In genomic region chr10:80115290-80115943, GRCm38 (mm10) we compare ENCODE assay signal across 8 mouse cellular contexts. TPM values are rescaled to one million over a fixed set of nuclear protein-coding genes. Genes with fewer than 3 reads are reported as not detected.
DNase-seq lines count a peak whose midpoint lies in the region; ATAC-seq lines count a peak whose summit lies in the region.

Gene Stk11 (plus strand): TSS chr10:80115803.

- DNase-seq in CD4-positive, CD25-positive, alpha-beta regulatory T cell, adult 2 months (ENCODE audit: low read depth, low spot score): peak; percentile 100
- peak; percentile 99 for DNase-seq in fat pad, adult 2 months (ENCODE audit: extremely low read depth, low read depth, low spot score)
- peak; percentile 100 for DNase-seq in kidney, postnatal 10 days
- DNase-seq in natural killer cell, adult 2 months (ENCODE audit: low spot score in 2 of 2): peak; percentile 98 to 99

- under 1% methylated on average over 70 of the region's 70 CpGs for WGBS in heart, embryonic 13.5 days
- under 1% methylated on average over 70 of the region's 70 CpGs for WGBS in liver, embryonic 12.5 days (ENCODE audit: insufficient replicate concordance)
- under 1% methylated on average over 70 of the region's 70 CpGs for whole genome bisulfite sequencing in stomach, embryonic 15.5 days

- peak; percentile 96 for ATAC-seq in heart, embryonic 13.5 days (ENCODE audit: extremely low read depth, insufficient number of reproducible peaks, low FRiP score, low TSS enrichment)
- peak; percentile 94 for ATAC-seq in liver, embryonic 12.5 days
- ATAC-seq in stomach, embryonic 15.5 days (ENCODE audit: insufficient read depth, low FRiP score, low read depth): peak; percentile 98

- peak within 1 kb of the TSS; percentile 97 for H3K9ac ChIP-seq in heart, embryonic 13.5 days
- peak within 1 kb of the TSS; percentile 98 for H3K9ac ChIP-seq in liver, embryonic 12.5 days
- H3K9ac ChIP-seq in stomach, embryonic 15.5 days: peak within 1 kb of the TSS; percentile 86

- peaks cover 30% of the 10 kb centered on the region for H3K36me3 ChIP-seq in heart, embryonic 13.5 days
- peaks cover 35% of the 10 kb centered on the region for H3K36me3 ChIP-seq in liver, embryonic 12.5 days
- H3K36me3 ChIP-seq in stomach, embryonic 15.5 days: peaks cover 6% of the 10 kb centered on the region; the same call in 1 of the 2 replicates

- no peaks in the 10 kb centered on the region for H3K9me3 ChIP-seq in heart, embryonic 13.5 days
- no peaks in the 10 kb centered on the region for H3K9me3 ChIP-seq in liver, embryonic 12.5 days (replicated peaks)
- no peaks in the 10 kb centered on the region for H3K9me3 ChIP-seq in stomach, embryonic 15.5 days

- peaks cover 12% of the 10 kb centered on the region for H3K4me1 ChIP-seq in brown adipose tissue, adult 24 weeks (ENCODE audit: control insufficient read depth, insufficient read depth, insufficient read length, low read length)
- H3K4me1 ChIP-seq in heart, embryonic 13.5 days: peaks cover 47% of the 10 kb centered on the region
- H3K4me1 ChIP-seq in liver, embryonic 12.5 days: peaks cover 50% of the 10 kb centered on the region
- peaks cover 39% of the 10 kb centered on the region for H3K4me1 ChIP-seq in stomach, embryonic 15.5 days

- H3K27me3 ChIP-seq in heart, embryonic 13.5 days (replicated peaks): no peaks in the 10 kb centered on the region
- no peaks in the 10 kb centered on the region for H3K27me3 ChIP-seq in liver, embryonic 12.5 days (replicated peaks)
- no peaks in the 10 kb centered on the region for H3K27me3 ChIP-seq in stomach, embryonic 15.5 days (replicated peaks)

- peak within 1 kb of the TSS; percentile 84 for H3K4me2 ChIP-seq in heart, embryonic 13.5 days
- H3K4me2 ChIP-seq in liver, embryonic 12.5 days: peak within 1 kb of the TSS; percentile 92
- peak within 1 kb of the TSS; percentile 95 for H3K4me2 ChIP-seq in stomach, embryonic 15.5 days

- H3K4me3 ChIP-seq in brown adipose tissue, adult 24 weeks (ENCODE audit: insufficient read depth, low read depth, low read length): peak within 1 kb of the TSS; percentile 92
- peak within 1 kb of the TSS; percentile 96 for H3K4me3 ChIP-seq in heart, embryonic 13.5 days
- peak within 1 kb of the TSS; percentile 94 for H3K4me3 ChIP-seq in liver, embryonic 12.5 days
- peak within 1 kb of the TSS; percentile 95 for H3K4me3 ChIP-seq in stomach, embryonic 15.5 days (replicated peaks)

- peak within 1 kb of the TSS; percentile 78 for H3K27ac ChIP-seq in brown adipose tissue, adult 24 weeks (replicated peaks; ENCODE audit: low read depth, low read length)
- H3K27ac ChIP-seq in heart, embryonic 13.5 days (replicated peaks): peak within 1 kb of the TSS; percentile 94
- peak within 1 kb of the TSS; percentile 95 for H3K27ac ChIP-seq in liver, embryonic 12.5 days
- peak within 1 kb of the TSS; percentile 94 for H3K27ac ChIP-seq in stomach, embryonic 15.5 days

RNA-seq across cellular contexts. Expression of gene Stk11, which starts in this region (rescaled TPM):
- polyA plus RNA-seq in brown adipose tissue, adult 24 weeks (2012; ENCODE audit: insufficient read depth, insufficient read length, missing spikeins): 113 and 121 TPM in 2 replicates
- 12.0 and 13.0 TPM in 2 replicates for polyA plus RNA-seq in heart, embryonic 13.5 days (2015; fragmentation: Nextera tagmentation; extraction: Ambion mirVana)
- polyA plus RNA-seq in liver, embryonic 12.5 days (2016; fragmentation: Nextera tagmentation; extraction: Ambion mirVana): 18.6 and 19.8 TPM in 2 replicates
- polyA plus RNA-seq in stomach, embryonic 15.5 days (2015; fragmentation: Nextera tagmentation; extraction: Ambion mirVana): 16.9 and 19.2 TPM in 2 replicates

Comparison
In these comparisons a context has a peak if more than half of its experiments do, and no peak if none do; other contexts are left out.
1. Peak in every context shown above with its lines: DNase-seq, ATAC-seq, H3K4me3 ChIP-seq and H3K27ac ChIP-seq.